Mouse (Mus musculus) ovary, postnatal 10 days (tissue): ENCODE measurements around the gene Alpi.

Experiments
- DNase-seq: peaks from one replicate; pipeline ENCODE4 v3.0.0; 2022; ENCODE audit warnings: low spot score

Gene Alpi

GRCm38 (mm10) chr1:87059042-87059665 is 42.3 kb downstream of the Alpi start:
- DNase-seq = no peak

GRCm38 (mm10) chr1:87057075-87057474 is 44.3 kb downstream of the Alpi start:
- no peak for DNase-seq

- DNase-seq = no peak
Observed at GRCm38 (mm10) chr1:87051369-87051768, 50.0 kb downstream of the Alpi start.

- no peak for DNase-seq
Observed at GRCm38 (mm10) chr1:87050700-87051099, 50.7 kb downstream of the Alpi start.

- DNase-seq = no peak
Observed at GRCm38 (mm10) chr1:87050072-87050471, 51.3 kb downstream of the Alpi start.
